Mouse (Mus musculus): ENCODE measurements around the gene Tnip1. TPM values are rescaled to one million over a fixed set of nuclear protein-coding genes. Genes with fewer than 3 reads are reported as not detected.

Tnip1 gene
- polyA plus RNA-seq (2012; rRNA removed) = 22.7 and 25.3 TPM in 2 replicates

DNA sequence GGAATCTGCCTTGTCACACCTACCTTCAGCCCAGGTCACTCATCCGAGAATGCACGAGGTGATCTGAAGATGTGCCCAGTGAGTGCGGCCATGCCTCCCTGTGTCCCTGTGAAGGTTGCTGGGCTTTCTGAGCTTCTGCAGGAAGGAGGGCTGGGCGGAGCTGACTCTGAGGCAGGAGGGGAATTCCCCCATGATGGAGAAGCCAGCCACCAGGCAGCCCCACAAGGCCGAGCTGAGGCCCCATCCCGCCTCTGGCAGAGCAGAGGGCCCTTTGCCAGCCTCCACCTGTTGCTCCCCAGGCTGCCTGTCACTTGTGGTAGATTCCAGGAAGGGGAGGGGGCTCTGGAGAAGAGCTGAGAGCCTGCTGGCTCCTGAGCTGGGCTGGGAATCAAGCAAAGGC is at the start of gene Tnip1:
TSS of gene Tnip1 (minus strand) at position 108 of the 400 bp plus-strand sequence.
- H3K4me3 ChIP-seq (ENCODE audit: insufficient read depth, low read length) = no peak within 1 kb of the TSS
- no peak for TF ChIP-seq CTCF (IDR thresholded peaks at IDR 0.05; ENCODE audit: extremely low read depth, insufficient read depth, low read length)
- TF ChIP-seq POLR2A (IDR thresholded peaks at IDR 0.05; ENCODE audit: extremely low read depth, insufficient read depth, low read length) = no peak
- H3K4me1 ChIP-seq (ENCODE audit: control insufficient read depth, insufficient read depth, low read length) = no peaks in the 10 kb centered on the region
- H3K27ac ChIP-seq (ENCODE audit: insufficient read depth, low read length) = no peak within 1 kb of the TSS

DNA sequence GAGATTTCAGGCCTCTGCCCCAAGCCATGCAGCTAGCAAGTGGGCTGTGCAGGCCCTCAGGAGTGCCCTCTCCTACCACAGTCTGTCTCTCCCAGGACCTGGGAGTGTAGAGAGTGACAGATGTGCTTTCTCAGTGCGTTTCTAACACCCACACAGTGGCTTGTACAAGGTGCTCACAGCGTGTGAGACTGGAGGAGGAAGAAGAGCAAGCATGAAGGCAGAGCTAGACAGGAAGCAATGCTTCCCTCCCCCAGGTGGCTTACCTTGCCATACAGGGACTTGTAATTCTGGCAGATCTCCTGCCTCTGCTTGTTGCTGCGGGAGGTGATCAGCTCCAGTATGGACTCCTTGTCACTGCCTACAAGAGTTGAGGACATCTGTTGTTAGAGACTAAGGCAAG is 48.7 kb upstream of the Tnip1 start:
- Histone ChIP-seq H3K27ac (ENCODE audit: insufficient read depth, low read length) (no peak overlapping the region), H3K4me1 (ENCODE audit: control insufficient read depth, insufficient read depth, low read length) (peaks cover 11% of the 10 kb centered on the region), H3K4me3 (ENCODE audit: insufficient read depth, low read length) (no peak overlapping the region)
- no peak for TF ChIP-seq CTCF (IDR thresholded peaks at IDR 0.05; ENCODE audit: extremely low read depth, insufficient read depth, low read length)
- no peak for TF ChIP-seq POLR2A (IDR thresholded peaks at IDR 0.05; ENCODE audit: extremely low read depth, insufficient read depth, low read length)

DNA sequence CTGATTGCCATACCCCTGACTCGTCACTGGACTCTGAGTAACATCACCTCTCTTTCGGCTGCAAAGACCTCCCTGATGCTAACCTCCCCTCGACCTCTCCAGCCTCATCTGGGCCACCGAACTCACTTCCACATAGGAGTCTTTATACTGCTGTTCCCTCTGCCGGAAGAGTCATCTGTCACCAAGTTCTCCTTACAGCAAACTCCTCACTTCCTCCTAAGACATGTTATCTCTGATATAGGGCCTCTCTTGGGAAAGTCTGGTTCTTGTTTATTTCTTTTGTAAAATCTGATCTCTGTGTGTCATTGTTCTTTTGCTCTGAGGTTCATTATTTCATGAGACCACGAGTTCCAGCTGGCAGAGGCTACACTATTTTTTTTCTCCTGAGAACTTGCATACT is 45.5 kb upstream of the Tnip1 start:
- Histone ChIP-seq H3K4me3 (ENCODE audit: insufficient read depth, low read length) (no peak overlapping the region), H3K27ac (ENCODE audit: insufficient read depth, low read length) (no peak overlapping the region), H3K4me1 (ENCODE audit: control insufficient read depth, insufficient read depth, low read length) (0 out of 2 replicates have a peak, but pooled peaks cover 3% of the 10 kb centered on the region)
- TF ChIP-seq CTCF (IDR thresholded peaks at IDR 0.05; ENCODE audit: extremely low read depth, insufficient read depth, low read length) (no peak), POLR2A (IDR thresholded peaks at IDR 0.05; ENCODE audit: extremely low read depth, insufficient read depth, low read length) (no peak)

DNA sequence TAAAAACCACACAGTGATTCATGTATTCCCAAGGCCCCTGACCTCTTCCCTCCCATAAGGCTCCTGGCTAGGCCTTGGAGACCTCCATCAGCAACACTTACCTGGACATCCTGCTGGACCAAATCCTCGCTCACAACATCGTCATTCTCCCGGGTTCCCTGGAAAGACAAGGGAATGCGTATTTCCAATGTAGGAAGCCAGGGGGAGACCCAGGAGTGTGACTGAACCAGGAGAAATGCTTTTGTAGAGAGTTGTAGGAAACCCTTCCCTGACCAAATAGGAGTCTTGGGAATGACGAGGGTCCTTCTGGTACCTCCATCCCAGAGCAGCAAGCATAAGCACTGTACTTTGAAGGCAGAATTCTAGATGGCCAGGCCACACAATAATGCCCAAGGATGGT is 43.0 kb upstream of the Tnip1 start:
- Histone ChIP-seq H3K4me3 (ENCODE audit: insufficient read depth, low read length) (no peak overlapping the region), H3K27ac (ENCODE audit: insufficient read depth, low read length) (no peak overlapping the region), H3K4me1 (ENCODE audit: control insufficient read depth, insufficient read depth, low read length) (no peaks in the 10 kb centered on the region)
- no peak for TF ChIP-seq CTCF (IDR thresholded peaks at IDR 0.05; ENCODE audit: extremely low read depth, insufficient read depth, low read length)
- no peak for TF ChIP-seq POLR2A (IDR thresholded peaks at IDR 0.05; ENCODE audit: extremely low read depth, insufficient read depth, low read length)

DNA sequence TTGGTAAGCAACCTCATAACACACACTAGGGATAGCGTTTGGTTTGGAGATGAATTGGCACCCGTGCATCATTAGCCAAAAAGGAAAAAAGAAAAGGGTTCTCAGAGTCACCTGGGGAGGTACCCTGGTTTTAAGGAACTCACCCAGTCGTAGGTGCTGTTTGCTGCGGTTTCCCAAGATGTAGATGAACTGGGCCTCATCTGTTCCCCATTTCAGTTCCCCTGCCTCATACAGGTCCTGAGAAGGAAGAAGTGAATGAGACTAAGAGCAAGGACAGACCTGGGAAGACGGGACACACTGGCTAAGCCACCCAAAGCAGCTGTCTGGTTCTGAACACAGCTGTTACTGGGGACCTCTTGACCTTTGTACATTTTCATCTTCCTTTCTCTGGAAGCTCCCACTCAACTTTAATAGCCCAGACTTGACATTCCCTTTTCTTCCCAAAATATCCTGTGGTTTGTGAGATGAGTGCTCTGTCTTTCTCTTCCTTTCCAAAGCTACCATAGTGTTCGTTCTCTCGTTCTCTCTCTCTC is 42.3 kb upstream of the Tnip1 start:
- Histone ChIP-seq H3K4me1 (ENCODE audit: control insufficient read depth, insufficient read depth, low read length) (no peaks in the 10 kb centered on the region), H3K27ac (ENCODE audit: insufficient read depth, low read length) (no peak overlapping the region), H3K4me3 (ENCODE audit: insufficient read depth, low read length) (no peak overlapping the region)
- TF ChIP-seq CTCF (IDR thresholded peaks at IDR 0.05; ENCODE audit: extremely low read depth, insufficient read depth, low read length) = no peak
- no peak for TF ChIP-seq POLR2A (IDR thresholded peaks at IDR 0.05; ENCODE audit: extremely low read depth, insufficient read depth, low read length)

DNA sequence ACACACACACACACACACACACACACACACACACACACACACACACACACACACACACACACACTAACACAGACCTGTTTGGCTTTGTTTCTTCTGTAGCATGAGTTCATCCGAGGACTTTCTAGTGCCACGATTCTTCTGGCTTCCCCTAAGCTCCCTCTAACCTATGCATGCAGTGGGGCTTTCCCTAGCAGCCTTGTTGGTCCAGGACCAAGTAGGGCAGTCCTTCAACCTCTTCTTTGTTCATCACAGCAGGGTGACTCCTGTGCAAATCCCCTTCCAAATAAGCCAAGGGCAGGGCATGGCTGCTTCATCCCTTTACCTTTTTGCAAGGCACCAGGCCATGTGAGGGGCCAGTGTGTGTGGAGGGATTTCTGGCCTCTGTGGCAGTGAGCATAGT is 36.0 kb upstream of the Tnip1 start:
- H3K27ac ChIP-seq (ENCODE audit: insufficient read depth, low read length) = no peak overlapping the region
- H3K4me3 ChIP-seq (ENCODE audit: insufficient read depth, low read length) = no peak overlapping the region
- H3K4me1 ChIP-seq (ENCODE audit: control insufficient read depth, insufficient read depth, low read length) = no peaks in the 10 kb centered on the region
- TF ChIP-seq POLR2A (IDR thresholded peaks at IDR 0.05; ENCODE audit: extremely low read depth, insufficient read depth, low read length) (no peak), CTCF (IDR thresholded peaks at IDR 0.05; ENCODE audit: extremely low read depth, insufficient read depth, low read length) (no peak)

DNA sequence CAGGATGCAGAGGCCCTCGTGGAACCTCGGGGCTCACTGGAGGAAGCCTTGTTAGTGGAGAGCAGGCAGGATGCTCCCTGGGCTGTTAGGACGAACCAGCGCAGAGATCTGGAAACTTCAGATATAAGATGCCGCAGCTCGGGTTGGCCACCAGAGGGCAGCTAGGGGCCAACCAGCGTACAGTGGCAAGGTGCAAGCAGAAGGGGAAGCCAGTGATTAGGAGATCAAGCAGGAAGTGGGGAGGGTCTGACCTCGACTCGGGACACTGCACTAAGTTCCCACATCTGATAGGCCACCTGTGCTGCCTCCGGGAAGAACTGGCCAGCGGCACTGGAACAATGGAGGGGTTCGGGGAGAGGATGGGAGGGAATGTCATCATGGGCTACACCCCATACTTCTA is 35.6 kb upstream of the Tnip1 start:
- no peak for TF ChIP-seq POLR2A (IDR thresholded peaks at IDR 0.05; ENCODE audit: extremely low read depth, insufficient read depth, low read length)
- peak; percentile 76 for TF ChIP-seq CTCF (IDR thresholded peaks at IDR 0.05; ENCODE audit: extremely low read depth, insufficient read depth, low read length)
- no peak overlapping the region for H3K27ac ChIP-seq (ENCODE audit: insufficient read depth, low read length)
- no peaks in the 10 kb centered on the region for H3K4me1 ChIP-seq (ENCODE audit: control insufficient read depth, insufficient read depth, low read length)
- H3K4me3 ChIP-seq (ENCODE audit: insufficient read depth, low read length) = no peak overlapping the region

DNA sequence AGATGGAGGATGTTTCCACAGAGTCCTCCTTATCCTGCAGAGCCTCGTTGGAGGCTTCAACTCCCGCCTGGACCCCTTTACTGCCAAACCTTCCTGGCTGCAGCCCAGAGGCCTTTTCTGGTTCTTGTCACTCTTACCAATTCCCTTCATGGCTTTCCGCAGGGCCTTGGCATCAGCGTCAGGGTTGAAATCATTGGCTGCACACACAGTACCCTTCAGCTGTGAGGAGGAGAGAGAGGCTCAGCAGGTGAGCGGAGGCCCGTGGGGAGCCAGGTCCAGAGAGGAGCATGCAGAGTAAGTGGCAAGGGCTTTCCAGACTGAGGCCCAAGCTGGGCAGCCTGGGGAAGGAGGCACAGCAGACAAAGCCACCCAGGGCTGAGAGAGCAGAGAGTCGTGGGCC is 33.5 kb upstream of the Tnip1 start:
- Histone ChIP-seq H3K4me1 (ENCODE audit: control insufficient read depth, insufficient read depth, low read length) (no peaks in the 10 kb centered on the region), H3K27ac (ENCODE audit: insufficient read depth, low read length) (no peak overlapping the region), H3K4me3 (ENCODE audit: insufficient read depth, low read length) (no peak overlapping the region)
- TF ChIP-seq POLR2A (IDR thresholded peaks at IDR 0.05; ENCODE audit: extremely low read depth, insufficient read depth, low read length) (no peak), CTCF (IDR thresholded peaks at IDR 0.05; ENCODE audit: extremely low read depth, insufficient read depth, low read length) (no peak)

DNA sequence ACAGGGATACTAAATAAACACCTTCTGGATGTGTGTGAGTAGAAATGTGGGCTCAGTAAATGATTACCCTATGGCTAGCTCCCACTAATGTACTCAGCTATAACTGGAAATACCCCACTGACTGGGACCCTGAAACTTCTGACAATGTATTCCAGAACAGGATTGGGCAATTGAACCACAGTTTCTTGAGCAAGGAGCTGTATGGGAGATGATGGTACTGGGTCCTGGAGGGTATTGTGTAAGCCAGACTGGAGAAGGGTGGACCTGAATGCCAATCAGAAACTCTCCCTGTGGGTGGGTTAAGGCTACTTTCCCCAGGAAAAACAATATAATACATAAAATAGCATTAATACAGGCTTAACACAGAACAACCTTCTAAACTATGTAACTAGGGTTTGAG is 27.2 kb upstream of the Tnip1 start:
- TF ChIP-seq CTCF (IDR thresholded peaks at IDR 0.05; ENCODE audit: extremely low read depth, insufficient read depth, low read length) (no peak), POLR2A (IDR thresholded peaks at IDR 0.05; ENCODE audit: extremely low read depth, insufficient read depth, low read length) (no peak)
- no peak overlapping the region for H3K4me3 ChIP-seq (ENCODE audit: insufficient read depth, low read length)
- H3K27ac ChIP-seq (ENCODE audit: insufficient read depth, low read length) = no peak overlapping the region
- no peaks in the 10 kb centered on the region for H3K4me1 ChIP-seq (ENCODE audit: control insufficient read depth, insufficient read depth, low read length)

DNA sequence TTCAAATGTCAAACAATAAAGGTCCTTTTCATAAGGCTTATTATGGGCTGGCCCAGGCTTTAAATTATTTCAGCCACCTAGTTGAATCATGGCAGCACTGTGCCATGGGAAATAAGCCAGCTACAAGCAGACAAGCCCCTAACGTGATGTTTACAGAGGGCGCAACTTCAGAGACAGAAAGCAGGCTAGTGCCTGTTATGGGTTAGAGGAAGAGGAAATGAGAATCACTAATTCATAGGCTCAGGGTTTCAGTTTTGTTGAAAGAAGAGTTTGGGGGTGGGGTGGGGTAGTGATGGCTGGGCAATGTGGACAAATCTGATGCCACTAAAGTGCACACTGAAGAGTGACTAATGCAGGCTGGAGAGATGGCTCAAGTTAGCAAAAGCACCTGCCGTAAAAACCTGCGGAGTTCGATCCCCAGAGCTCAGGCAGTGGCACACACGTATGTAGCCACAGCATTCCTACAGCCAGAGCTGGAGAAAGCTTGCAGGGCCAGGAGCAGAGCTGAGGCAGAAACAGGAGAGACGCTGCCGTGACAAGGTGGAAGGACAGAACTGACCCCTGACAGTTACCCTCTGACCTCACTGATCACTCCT is 26.1 kb upstream of the Tnip1 start:
- no peak overlapping the region for H3K27ac ChIP-seq (ENCODE audit: insufficient read depth, low read length)
- peaks cover 1% of the 10 kb centered on the region; the same call in 1 of the 2 replicates for H3K4me1 ChIP-seq (ENCODE audit: control insufficient read depth, insufficient read depth, low read length)
- no peak for TF ChIP-seq POLR2A (IDR thresholded peaks at IDR 0.05; ENCODE audit: extremely low read depth, insufficient read depth, low read length)
- no peak for TF ChIP-seq CTCF (IDR thresholded peaks at IDR 0.05; ENCODE audit: extremely low read depth, insufficient read depth, low read length)

More for the DNA sequence above, 26.1 kb upstream of the Tnip1 start:
- H3K4me3 ChIP-seq (ENCODE audit: insufficient read depth, low read length) = no peak overlapping the region

Data from cortical plate, adult 2 months (tissue).